ENCODE assay signal across 13 mouse cellular contexts in genomic region chr5:142927341-142927930, GRCm38 (mm10). TPM values are rescaled to one million over a fixed set of nuclear protein-coding genes. Genes with fewer than 3 reads are reported as not detected.
A peak's percentile ranks its signal among the peaks of the same experiment; 100 is the strongest.
DNase-seq lines count a peak whose midpoint lies in the region; ATAC-seq and TF ChIP-seq lines count a peak whose summit lies in the region.
"Had no signal": no experiment of that assay in that cellular context is flagged by ENCODE, and none has a peak within 500 bp of the region (broad histone marks: within the 10 kb centered on the region; RNA-seq: fewer than 3 reads in every experiment).

No protein-coding gene starts in this region.

- H3K36me3 ChIP-seq in forebrain, embryonic 10.5 days (replicated peaks): no peaks in the 10 kb centered on the region
- H3K36me3 ChIP-seq in forebrain, embryonic 16.5 days (ENCODE audit: control insufficient read depth, insufficient read depth): no peaks in the 10 kb centered on the region
- no peaks in the 10 kb centered on the region for H3K36me3 ChIP-seq in kidney, postnatal 0 days (ENCODE audit: insufficient read depth, low read length)
- no peaks in the 10 kb centered on the region for H3K36me3 ChIP-seq in liver, embryonic 14.5 days (replicated peaks; ENCODE audit: control insufficient read depth, insufficient read depth, low read depth)

- no peak overlapping the region for H3K9ac ChIP-seq in forebrain, embryonic 16.5 days (replicated peaks; ENCODE audit: low read depth, low read length)
- H3K9ac ChIP-seq in kidney, postnatal 0 days (ENCODE audit: low read depth, low read length): no peak overlapping the region
- no peak overlapping the region for H3K9ac ChIP-seq in liver, embryonic 14.5 days (replicated peaks)

- 0 out of 2 replicates have a peak, but pooled peaks cover 3% of the 10 kb centered on the region for H3K9me3 ChIP-seq in forebrain, embryonic 10.5 days
- no peaks in the 10 kb centered on the region for H3K9me3 ChIP-seq in forebrain, embryonic 16.5 days (ENCODE audit: control insufficient read depth, low read length)
- no peaks in the 10 kb centered on the region for H3K9me3 ChIP-seq in kidney, postnatal 0 days (replicated peaks; ENCODE audit: low read length)
- no peaks in the 10 kb centered on the region for H3K9me3 ChIP-seq in liver, embryonic 14.5 days (ENCODE audit: control insufficient read depth, low read length)

- peaks cover 47% of the 10 kb centered on the region for H3K4me1 ChIP-seq in forebrain, embryonic 10.5 days
- peaks cover 7% of the 10 kb centered on the region for H3K4me1 ChIP-seq in forebrain, embryonic 16.5 days (replicated peaks; ENCODE audit: control insufficient read depth, insufficient read depth, low read length)
- peaks cover 16% of the 10 kb centered on the region; the same call in 1 of the 2 replicates for H3K4me1 ChIP-seq in kidney, postnatal 0 days (replicated peaks; ENCODE audit: insufficient read depth, low read length)
- H3K4me1 ChIP-seq in bone marrow, adult 2 months (ENCODE audit: control insufficient read depth, insufficient read depth, low read length): peaks cover 7% of the 10 kb centered on the region
- H3K4me1 ChIP-seq in liver, embryonic 14.5 days (replicated peaks; ENCODE audit: control insufficient read depth in 2 of 2, insufficient read depth in 2 of 2, low read length in 1 of 2): peaks cover 31 to 56% of the 10 kb centered on the region in 2 experiments

- ATAC-seq in forebrain, embryonic 16.5 days: no peak
- no peak for ATAC-seq in kidney, postnatal 0 days (replicated peaks; ENCODE audit: low FRiP score, low read depth)
- no peak for ATAC-seq in liver, embryonic 14.5 days (ENCODE audit: insufficient read depth)
- ATAC-seq: Patski had no signal

- no peak overlapping the region for H3K4me2 ChIP-seq in forebrain, embryonic 16.5 days (ENCODE audit: low read length)
- H3K4me2 ChIP-seq in kidney, postnatal 0 days (ENCODE audit: low read length): no peak overlapping the region
- H3K4me2 ChIP-seq in liver, embryonic 14.5 days (ENCODE audit: low read depth): no peak overlapping the region

- DNase-seq in forebrain, embryonic 10.5 days (ENCODE audit: extremely low spot score, low spot score): no peak
- DNase-seq in kidney, postnatal 0 days (ENCODE audit: low spot score): no peak
- no peak for DNase-seq in kidney, postnatal 25 days
- DNase-seq in liver, embryonic 14.5 days (ENCODE audit: low read depth in 3 of 3, low spot score in 3 of 3): no peak
- no peak for DNase-seq in left cerebral cortex, adult 11 months (ENCODE audit: low spot score)
- DNase-seq in urinary bladder, adult 18-20 months (ENCODE audit: low spot score in 2 of 2): no peak
- DNase-seq: cerebellum, postnatal 25 days; kidney, adult 11 months; midbrain, embryonic 14.5 days had no signal

- WGBS in forebrain, embryonic 10.5 days: 95% methylated on average over 12 of the region's 12 CpGs
- 96% methylated on average over 12 of the region's 12 CpGs for WGBS in forebrain, embryonic 16.5 days
- 94% methylated on average over 12 of the region's 12 CpGs for WGBS in kidney, postnatal 0 days
- WGBS in bone marrow, adult 2 months: 92% methylated on average over 12 of the region's 12 CpGs
- WGBS in liver, embryonic 14.5 days (ENCODE audit: insufficient replicate concordance): 89% methylated on average over 12 of the region's 12 CpGs

- no peak for TF ChIP-seq EP300 in liver, embryonic 14.5 days (IDR thresholded peaks at IDR 0.05; ENCODE audit: low read depth)

- H3K27ac ChIP-seq in forebrain, embryonic 10.5 days: peak overlapping the region; percentile 75
- no peak overlapping the region for H3K27ac ChIP-seq in forebrain, embryonic 16.5 days (ENCODE audit: low read length)
- H3K27ac ChIP-seq in kidney, postnatal 0 days: 0 out of 2 replicates have a peak overlapping the region, but pooled peaks have one; percentile 13
- peak overlapping the region; percentile 83 for H3K27ac ChIP-seq in bone marrow, adult 2 months (ENCODE audit: control insufficient read depth, insufficient read depth, low read depth, low read length, poor library complexity)
- peak overlapping the region; percentile 61; the same call in 1 of the 2 replicates for H3K27ac ChIP-seq in liver, embryonic 14.5 days

- TF ChIP-seq POLR2A in bone marrow, adult 2 months (IDR thresholded peaks at IDR 0.05; ENCODE audit: borderline replicate concordance, control insufficient read depth, low read depth, low read length): no peak

- peaks cover 24% of the 10 kb centered on the region for H3K27me3 ChIP-seq in forebrain, embryonic 10.5 days (ENCODE audit: poor library complexity, severe bottlenecking)
- H3K27me3 ChIP-seq in forebrain, embryonic 16.5 days (replicated peaks; ENCODE audit: control insufficient read depth, insufficient read depth, low read length): 0 out of 2 replicates have a peak, but pooled peaks cover 2% of the 10 kb centered on the region
- no peaks in the 10 kb centered on the region for H3K27me3 ChIP-seq in kidney, postnatal 0 days (ENCODE audit: insufficient read depth, low read length)
- H3K27me3 ChIP-seq in liver, embryonic 14.5 days (ENCODE audit: control insufficient read depth, insufficient read depth, low read length): no peaks in the 10 kb centered on the region
- H3K27me3 ChIP-seq: Patski had no signal

- H3K4me3 ChIP-seq in forebrain, embryonic 10.5 days: no peak overlapping the region
- no peak overlapping the region for H3K4me3 ChIP-seq in forebrain, embryonic 16.5 days (replicated peaks; ENCODE audit: low read length)
- H3K4me3 ChIP-seq in kidney, postnatal 0 days (replicated peaks; ENCODE audit: low read depth, low read length): no peak overlapping the region
- H3K4me3 ChIP-seq in bone marrow, adult 2 months (replicated peaks; ENCODE audit: control insufficient read depth, low read depth, low read length): no peak overlapping the region
- no peak overlapping the region for H3K4me3 ChIP-seq in liver, embryonic 14.5 days (ENCODE audit: insufficient read depth in 1 of 2, low read depth in 2 of 2, low read length in 2 of 2)
- H3K4me3 ChIP-seq: erythroblast, embryonic 14.5 days had no signal

- no peak for TF ChIP-seq CTCF in kidney, postnatal 0 days (IDR thresholded peaks at IDR 0.05; ENCODE audit: low read depth)
- TF ChIP-seq CTCF in bone marrow, adult 2 months (IDR thresholded peaks at IDR 0.05; ENCODE audit: control insufficient read depth, insufficient read depth, low read length): no peak
- no peak for TF ChIP-seq CTCF in liver, embryonic 14.5 days (IDR thresholded peaks at IDR 0.05; ENCODE audit: low read depth)

RNA-seq across cellular contexts. Expression of gene Actb, which starts 20.9 kb away (rescaled TPM):
- polyA plus RNA-seq in forebrain, embryonic 10.5 days (2016; fragmentation: Nextera tagmentation; extraction: Ambion mirVana): 12,867 and 12,868 TPM in 2 replicates
- 15,087 and 15,431 TPM in 2 replicates for polyA plus RNA-seq in forebrain, embryonic 16.5 days (2015; fragmentation: Nextera tagmentation; extraction: Ambion mirVana)
- 14,836 and 15,514 TPM in 2 replicates for polyA plus RNA-seq in kidney, postnatal 0 days (2015; fragmentation: Nextera tagmentation; extraction: Ambion mirVana)
- 3,846 and 7,097 TPM in 2 replicates for polyA plus RNA-seq in bone marrow, adult 2 months (2011; ENCODE audit: insufficient read depth, insufficient read length, low replicate concordance, missing spikeins)
- polyA plus RNA-seq in liver, embryonic 14.5 days (2012; rRNA removed): 776 and 920 TPM in 2 replicates
- 7,259 and 7,802 TPM in 2 replicates for polyA plus RNA-seq in liver, embryonic 14.5 days (2014; fragmentation: Nextera tagmentation; extraction: Ambion mirVana)

RNA-seq across cellular contexts. Expression of gene Fbxl18, which starts 32.2 kb away (rescaled TPM):
- polyA plus RNA-seq in forebrain, embryonic 10.5 days (2016; fragmentation: Nextera tagmentation; extraction: Ambion mirVana): 24.2 and 25.1 TPM in 2 replicates
- polyA plus RNA-seq in forebrain, embryonic 16.5 days (2015; fragmentation: Nextera tagmentation; extraction: Ambion mirVana): 29.5 and 31.4 TPM in 2 replicates
- 9.6 and 9.9 TPM in 2 replicates for polyA plus RNA-seq in kidney, postnatal 0 days (2015; fragmentation: Nextera tagmentation; extraction: Ambion mirVana)
- polyA plus RNA-seq in bone marrow, adult 2 months (2011; ENCODE audit: insufficient read depth, insufficient read length, low replicate concordance, missing spikeins): 4.6 and 10.8 TPM in 2 replicates
- 1.9 and 2.2 TPM in 2 replicates for polyA plus RNA-seq in liver, embryonic 14.5 days (2012; rRNA removed)
- polyA plus RNA-seq in liver, embryonic 14.5 days (2014; fragmentation: Nextera tagmentation; extraction: Ambion mirVana): 1.6 and 2.0 TPM in 2 replicates

RNA-seq across cellular contexts. Expression of gene Fscn1, which starts 32.7 kb away (rescaled TPM):
- polyA plus RNA-seq in forebrain, embryonic 10.5 days (2016; fragmentation: Nextera tagmentation; extraction: Ambion mirVana): 676 and 689 TPM in 2 replicates
- polyA plus RNA-seq in forebrain, embryonic 16.5 days (2015; fragmentation: Nextera tagmentation; extraction: Ambion mirVana): 541 and 600 TPM in 2 replicates
- 175 and 205 TPM in 2 replicates for polyA plus RNA-seq in kidney, postnatal 0 days (2015; fragmentation: Nextera tagmentation; extraction: Ambion mirVana)
- 6.4 and 15.2 TPM in 2 replicates for polyA plus RNA-seq in bone marrow, adult 2 months (2011; ENCODE audit: insufficient read depth, insufficient read length, low replicate concordance, missing spikeins)
- polyA plus RNA-seq in liver, embryonic 14.5 days (2012; rRNA removed): 21.1 and 25.3 TPM in 2 replicates
- polyA plus RNA-seq in liver, embryonic 14.5 days (2014; fragmentation: Nextera tagmentation; extraction: Ambion mirVana): 19.3 and 21.4 TPM in 2 replicates
